Mouse (Mus musculus): Measurements from ENCODE around the gene Socs1.

- no peak for TF ChIP-seq POLR2A (IDR thresholded peaks at IDR 0.05; ENCODE audit: low read depth, low read length)
- no peak for TF ChIP-seq CTCF (IDR thresholded peaks at IDR 0.05; ENCODE audit: borderline replicate concordance, insufficient read depth, low read length)
Measured at GRCm38 (mm10) chr16:10818579-10819135, 33.3 kb upstream of the Socs1 start.
